Mouse (Mus musculus): ENCODE results near the gene Lhx4. TPM values are rescaled to one million over a fixed set of nuclear protein-coding genes. Genes with fewer than 3 reads are reported as not detected.

Lhx4 gene
- under 1 TPM; 0.01 to 0.02 TPM for polyA plus RNA-seq (2012; fragmentation: generic; extraction: Trizol)

DNA sequence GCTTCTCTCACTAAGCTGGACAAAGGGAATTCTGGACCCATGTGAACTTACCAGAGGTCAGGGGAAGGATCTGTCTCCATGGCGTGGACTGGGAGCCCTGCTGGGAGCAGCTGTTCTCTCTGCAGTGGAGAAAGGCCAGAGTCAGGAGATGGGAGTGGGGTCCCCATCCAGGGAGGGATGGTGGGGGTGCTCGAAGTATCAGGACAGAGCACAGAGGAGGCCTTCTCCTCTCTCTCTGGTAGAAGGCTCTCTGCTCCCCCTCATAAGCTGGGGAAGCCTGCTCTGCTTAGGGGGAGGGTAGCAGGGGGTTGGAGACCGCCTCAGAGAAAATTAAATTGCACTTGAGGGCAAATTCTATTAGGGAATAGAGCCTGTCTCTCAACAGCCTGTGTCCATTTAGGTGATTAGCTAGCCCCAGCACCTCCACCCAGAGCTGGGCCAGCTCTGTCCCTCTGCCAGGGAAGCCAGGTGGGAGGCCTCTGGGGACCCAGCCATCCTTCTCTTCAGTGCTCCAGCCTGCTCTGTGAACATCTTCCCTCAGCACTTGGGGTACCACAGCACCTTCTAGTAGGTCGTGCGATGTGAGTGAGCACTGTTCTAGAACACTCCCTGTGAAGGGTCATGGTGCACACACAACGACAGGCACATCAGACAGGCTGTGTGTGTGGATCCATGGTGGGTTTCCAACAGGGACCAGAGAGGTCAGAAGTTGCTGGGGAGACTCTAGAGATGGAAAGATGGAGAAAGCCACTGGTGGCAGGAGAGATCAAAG is at the start of gene Lhx4:
TSS of gene Lhx4 (minus strand) at position 201 of the 772 bp plus-strand sequence.

Other genes with a start within 250 kb of the Lhx4 start
- gene Acbd6, start 193.6 kb downstream of the Lhx4 start, polyA plus RNA-seq (2012; fragmentation: generic; extraction: Trizol), result 100 to 1,000 TPM; 107 to 147 TPM
- 10 to 100 TPM; 28.9 to 73.0 TPM for gene Qsox1, start 61.2 kb upstream of the Lhx4 start, polyA plus RNA-seq (2012; fragmentation: generic; extraction: Trizol)
- 1 to 10 TPM in 1 of 2 experiments, under 1 TPM in 1; 0.21 to 1.8 TPM for gene Cep350, start 221.6 kb upstream of the Lhx4 start, polyA plus RNA-seq (2012; fragmentation: generic; extraction: Trizol)